Mouse (Mus musculus) lung, postnatal 0 days (tissue): Measurements from ENCODE around the gene Ergic1. TPM values are rescaled to one million over a fixed set of nuclear protein-coding genes. Genes with fewer than 3 reads are reported as not detected.

Experiments
- ATAC-seq: fragments of 200-750 bp; cut with Nextera tagmentation; 2 replicates; pipeline ENCODE4 v1.8.0; 2017; ENCODE audit warnings: moderate library complexity
- DNase-seq: peaks from one replicate; pipeline ENCODE4 v3.0.0-alpha.2; 2016; ENCODE audit warnings: low spot score
- H3K27ac ChIP-seq: fragments of 300-500 bp; sonication (generic); 2 replicates; pipeline ENCODE4 v1.5.1; 2014; ENCODE audit warnings: antibody characterized with exemption, mild to moderate bottlenecking, low read length, mixed read lengths
- H3K27me3 ChIP-seq: fragments of 300-500 bp; sonication (generic); replicated peaks from 2 replicates; pipeline ENCODE4 v1.6.1; 2014; ENCODE audit warnings: low read length, mixed read lengths; ENCODE audit not compliant: insufficient read depth
- H3K36me3 ChIP-seq: fragments of 300-500 bp; sonication (generic); 2 replicates; pipeline ENCODE4 v1.6.1; 2014; ENCODE audit warnings: low read length, mixed read lengths; ENCODE audit not compliant: insufficient read depth
- H3K4me1 ChIP-seq: fragments of 300-500 bp; sonication (generic); 2 replicates; pipeline ENCODE4 v1.6.1; 2014; ENCODE audit warnings: antibody characterized with exemption, low read depth, low read length, mixed read lengths; ENCODE audit not compliant: insufficient read depth
- H3K4me2 ChIP-seq: fragments of 300-500 bp; sonication (generic); replicated peaks from 2 replicates; pipeline ENCODE4 v1.6.1; 2014; ENCODE audit warnings: low read depth, mild to moderate bottlenecking, low read length, moderate library complexity, mixed read lengths
- H3K4me3 ChIP-seq: fragments of 300-500 bp; sonication (generic); 2 replicates; pipeline ENCODE4 v1.5.1; 2014; ENCODE audit warnings: low read depth, low read length
- H3K9ac ChIP-seq: fragments of 300-500 bp; sonication (generic); replicated peaks from 2 replicates; pipeline ENCODE4 v1.6.1; 2014; ENCODE audit warnings: low read depth, mild to moderate bottlenecking
- H3K9me3 ChIP-seq: fragments of 300-500 bp; sonication (generic); 2 replicates; pipeline ENCODE4 v1.6.1; 2016; ENCODE audit warnings: low read length, mixed read lengths
- CTCF ChIP-seq: IDR thresholded peaks from 2 replicates; pipeline ENCODE4 v1.5.1; 2016; ENCODE audit warnings: antibody characterized with exemption, mild to moderate bottlenecking
- EP300 ChIP-seq: IDR thresholded peaks from 2 replicates; pipeline ENCODE4 v1.6.1; 2016; ENCODE audit warnings: antibody characterized with exemption, mild to moderate bottlenecking, control low read depth
- WGBS: fragments of 180-500 bp; shearing (Covaris S2); extraction: QIAGEN DNeasy Blood & Tissue Kit; methylation state at CpG from one replicate; pipeline ENCODE4 v1.1.7; 2014; 5-methylcytosine and 5-hydroxymethylcytosine counted together
- polyA plus RNA-seq: library from polyadenylated mRNA; unstranded; fragments of >200 nt; fragmentation: Nextera tagmentation; extraction: Ambion mirVana; gene quantifications from 2 replicates; pipeline ENCODE4 v1.2.1, GENCODE M21; 2015

Gene Ergic1
- polyA plus RNA-seq, 1 experiment from 2014 or later, result 50.6 TPM

GRCm38 (mm10) chr17:26577309-26577708 is 16.0 kb downstream of the Ergic1 start:
- ATAC-seq (no peak), DNase-seq (no peak)
- 70% methylated on average over 11 of the region's 11 CpGs for WGBS
- TF ChIP-seq CTCF (no peak), EP300 (no peak)
- H3K4me2 ChIP-seq, result no peak overlapping the region
- no peak overlapping the region for H3K4me3 ChIP-seq
- H3K27ac ChIP-seq, result peak overlapping the region; percentile 54; the same call in 1 of the 2 replicates
- no peak overlapping the region for H3K9ac ChIP-seq
- H3K27me3 ChIP-seq, result no peaks in the 10 kb centered on the region
- H3K9me3 ChIP-seq, result no peaks in the 10 kb centered on the region
- H3K36me3 ChIP-seq, result no peaks in the 10 kb centered on the region
- peaks cover 15% of the 10 kb centered on the region for H3K4me1 ChIP-seq

- H3K4me1 ChIP-seq, result peaks cover 23% of the 10 kb centered on the region
- DNase-seq, result no peak
- no peak overlapping the region for H3K4me3 ChIP-seq
- H3K27ac ChIP-seq, result no peak overlapping the region
- ATAC-seq, result no peak
- no peak overlapping the region for H3K9ac ChIP-seq
- no peaks in the 10 kb centered on the region for H3K27me3 ChIP-seq
- TF ChIP-seq EP300 (no peak), CTCF (no peak)
- H3K9me3 ChIP-seq, result no peaks in the 10 kb centered on the region
- H3K36me3 ChIP-seq, result no peaks in the 10 kb centered on the region
- H3K4me2 ChIP-seq, result no peak overlapping the region
- WGBS, result 82% methylated on average over 7 of the region's 7 CpGs
Measured at GRCm38 (mm10) chr17:26578162-26578561, 16.9 kb downstream of the Ergic1 start.

GRCm38 (mm10) chr17:26578771-26579170 is 17.5 kb downstream of the Ergic1 start:
- no peak for DNase-seq
- Histone ChIP-seq H3K27me3 (no peaks in the 10 kb centered on the region), H3K4me3 (no peak overlapping the region), H3K9me3 (no peaks in the 10 kb centered on the region), H3K36me3 (no peaks in the 10 kb centered on the region), H3K4me1 (peaks cover 29% of the 10 kb centered on the region), H3K27ac (no peak overlapping the region), H3K4me2 (no peak overlapping the region), H3K9ac (no peak overlapping the region)
- ATAC-seq, result no peak
- WGBS, result 92% methylated on average over 11 of the region's 11 CpGs
- TF ChIP-seq EP300, result no peak
- TF ChIP-seq CTCF, result no peak

GRCm38 (mm10) chr17:26579396-26579795 is 18.1 kb downstream of the Ergic1 start:
- no peak overlapping the region for H3K27ac ChIP-seq
- H3K9ac ChIP-seq, result no peak overlapping the region
- peaks cover 32% of the 10 kb centered on the region for H3K4me1 ChIP-seq
- no peaks in the 10 kb centered on the region for H3K27me3 ChIP-seq
- no peak overlapping the region for H3K4me3 ChIP-seq
- H3K9me3 ChIP-seq, result no peaks in the 10 kb centered on the region
- 90% methylated on average over 6 of the region's 6 CpGs for WGBS
- H3K4me2 ChIP-seq, result no peak overlapping the region
- DNase-seq, result no peak
- no peak for ATAC-seq
- no peaks in the 10 kb centered on the region for H3K36me3 ChIP-seq
- TF ChIP-seq EP300, result no peak
- no peak for TF ChIP-seq CTCF

GRCm38 (mm10) chr17:26580873-26581401 is 19.6 kb downstream of the Ergic1 start:
- H3K4me3 ChIP-seq, result no peak overlapping the region
- no peak overlapping the region for H3K9ac ChIP-seq
- no peaks in the 10 kb centered on the region for H3K27me3 ChIP-seq
- H3K36me3 ChIP-seq, result no peaks in the 10 kb centered on the region
- no peak overlapping the region for H3K4me2 ChIP-seq
- WGBS, result 96% methylated on average over 3 of the region's 3 CpGs
- H3K4me1 ChIP-seq, result peaks cover 42% of the 10 kb centered on the region
- ATAC-seq, result no peak
- no peaks in the 10 kb centered on the region for H3K9me3 ChIP-seq
- H3K27ac ChIP-seq, result no peak overlapping the region
- TF ChIP-seq CTCF (no peak), EP300 (no peak)
- no peak for DNase-seq

GRCm38 (mm10) chr17:26582297-26582696 is 21.0 kb downstream of the Ergic1 start:
- no peaks in the 10 kb centered on the region for H3K36me3 ChIP-seq
- peak; percentile 96 for TF ChIP-seq EP300
- no peak for TF ChIP-seq CTCF
- H3K4me2 ChIP-seq, result no peak overlapping the region
- H3K4me3 ChIP-seq, result no peak overlapping the region
- peaks cover 31% of the 10 kb centered on the region for H3K4me1 ChIP-seq
- H3K9me3 ChIP-seq, result no peaks in the 10 kb centered on the region
- H3K27me3 ChIP-seq, result no peaks in the 10 kb centered on the region
- H3K9ac ChIP-seq, result no peak overlapping the region
- peak overlapping the region; percentile 96 for H3K27ac ChIP-seq
- 57% methylated on average over 5 of the region's 5 CpGs for WGBS
- ATAC-seq (peak; percentile 51), DNase-seq (peak; percentile 90)

GRCm38 (mm10) chr17:26583056-26583455 is 21.8 kb downstream of the Ergic1 start:
- no peaks in the 10 kb centered on the region for H3K9me3 ChIP-seq
- no peaks in the 10 kb centered on the region for H3K27me3 ChIP-seq
- peak overlapping the region; percentile 96 for H3K27ac ChIP-seq
- H3K4me2 ChIP-seq, result no peak overlapping the region
- H3K9ac ChIP-seq, result no peak overlapping the region
- DNase-seq, result no peak
- no peak for ATAC-seq
- no peaks in the 10 kb centered on the region for H3K36me3 ChIP-seq
- TF ChIP-seq EP300 (no peak), CTCF (no peak)
- 86% methylated on average over 9 of the region's 9 CpGs for WGBS
- no peak overlapping the region for H3K4me3 ChIP-seq
- peaks cover 30% of the 10 kb centered on the region for H3K4me1 ChIP-seq
